In genomic region chr2:120404823-120405765, GRCm38 (mm10) we compare ENCODE assay signal across 8 mouse cellular contexts. TPM values are rescaled to one million over a fixed set of nuclear protein-coding genes. Genes with fewer than 3 reads are reported as not detected.
A peak's percentile ranks its signal among the peaks of the same experiment; 100 is the strongest.
DNase-seq lines count a peak whose midpoint lies in the region; ATAC-seq and TF ChIP-seq lines count a peak whose summit lies in the region.

No protein-coding gene starts in this region.

- H3K27ac ChIP-seq in bone marrow macrophage, adult 2 months (ENCODE audit: insufficient read depth, low read depth, low read length): peak overlapping the region; percentile 77
- H3K27ac ChIP-seq in heart, embryonic 12.5 days (ENCODE audit: poor library complexity, severe bottlenecking): peak overlapping the region; percentile 99
- H3K27ac ChIP-seq in midbrain, embryonic 13.5 days: peak overlapping the region; percentile 84; the same call in 1 of the 2 replicates

- H3K9ac ChIP-seq in heart, embryonic 12.5 days: peak overlapping the region; percentile 95
- H3K9ac ChIP-seq in midbrain, embryonic 13.5 days (replicated peaks): peak overlapping the region; percentile 74

- TF ChIP-seq POLR2A in bone marrow macrophage, adult 2 months (IDR thresholded peaks at IDR 0.05; ENCODE audit: borderline replicate concordance, low read depth, low read length): no peak

- no peaks in the 10 kb centered on the region for H3K27me3 ChIP-seq in heart, embryonic 12.5 days (replicated peaks)
- H3K27me3 ChIP-seq in midbrain, embryonic 13.5 days: no peaks in the 10 kb centered on the region

- H3K4me2 ChIP-seq in heart, embryonic 12.5 days: peak overlapping the region; percentile 76
- peak overlapping the region; percentile 75 for H3K4me2 ChIP-seq in midbrain, embryonic 13.5 days (replicated peaks)

- peaks cover 4% of the 10 kb centered on the region for H3K4me1 ChIP-seq in bone marrow macrophage, adult 2 months (ENCODE audit: control insufficient read depth, insufficient read depth, low read length)
- peaks cover 12% of the 10 kb centered on the region for H3K4me1 ChIP-seq in heart, embryonic 12.5 days (replicated peaks)
- H3K4me1 ChIP-seq in midbrain, embryonic 13.5 days (replicated peaks): peaks cover 24% of the 10 kb centered on the region

- WGBS in heart, embryonic 12.5 days: 26% methylated on average over 14 of the region's 14 CpGs
- WGBS in midbrain, embryonic 13.5 days: 36% methylated on average over 14 of the region's 14 CpGs

- no peaks in the 10 kb centered on the region for H3K9me3 ChIP-seq in heart, embryonic 12.5 days (replicated peaks)
- peaks cover 10% of the 10 kb centered on the region for H3K9me3 ChIP-seq in midbrain, embryonic 13.5 days

- H3K4me3 ChIP-seq in bone marrow macrophage, adult 2 months (ENCODE audit: insufficient read depth, low read length): peak overlapping the region; percentile 65
- H3K4me3 ChIP-seq in heart, embryonic 12.5 days: peak overlapping the region; percentile 95
- H3K4me3 ChIP-seq in midbrain, embryonic 13.5 days (replicated peaks): peak overlapping the region; percentile 80

- ATAC-seq in heart, embryonic 12.5 days (ENCODE audit: insufficient number of reproducible peaks, low FRiP score): no peak
- ATAC-seq in midbrain, embryonic 13.5 days: no peak

- H3K36me3 ChIP-seq in heart, embryonic 12.5 days: peaks cover 15% of the 10 kb centered on the region; the same call in 1 of the 2 replicates
- H3K36me3 ChIP-seq in midbrain, embryonic 13.5 days: no peaks in the 10 kb centered on the region

- no peak for TF ChIP-seq CTCF in bone marrow macrophage, adult 2 months (IDR thresholded peaks at IDR 0.05; ENCODE audit: low read depth, low read length)

- DNase-seq in adrenal gland, postnatal 14 days: peak; percentile 6
- DNase-seq in adrenal gland, postnatal 10 days: no peak
- peak; percentile 28 to 61 for DNase-seq in kidney, postnatal 25 days
- DNase-seq in layer of hippocampus, postnatal 10 days (ENCODE audit: low spot score in 2 of 2): no peak
- no peak for DNase-seq in right cerebral cortex, postnatal 10 days (ENCODE audit: low spot score in 2 of 2)

RNA-seq across cellular contexts. Expression of gene Tmem87a, which starts 1.2 kb away (rescaled TPM):
- 36.2 and 38.3 TPM in 2 replicates for total RNA-seq in adrenal gland, postnatal 14 days (2021)
- 10 to 100 TPM; 30.7 to 38.3 TPM for total RNA-seq in adrenal gland, postnatal 10 days (2021)
- 35.3 and 37.1 TPM in 2 replicates for polyA plus RNA-seq in bone marrow macrophage, adult 2 months (2012; ENCODE audit: insufficient read depth, insufficient read length, missing spikeins)
- polyA plus RNA-seq in heart, embryonic 12.5 days (2016; fragmentation: Nextera tagmentation; extraction: Ambion mirVana): 6.6 and 7.2 TPM in 2 replicates
- polyA plus RNA-seq in midbrain, embryonic 13.5 days (2015; fragmentation: Nextera tagmentation; extraction: Ambion mirVana): 7.7 and 10.2 TPM in 2 replicates
- total RNA-seq in layer of hippocampus, postnatal 10 days (2021): 10 to 100 TPM; 31.4 to 34.1 TPM

RNA-seq across cellular contexts. Expression of gene Ganc, which starts 1.4 kb away (rescaled TPM):
- total RNA-seq in adrenal gland, postnatal 14 days (2021): 33.5 and 40.0 TPM in 2 replicates
- 10 to 100 TPM; 30.3 to 45.3 TPM for total RNA-seq in adrenal gland, postnatal 10 days (2021)
- polyA plus RNA-seq in bone marrow macrophage, adult 2 months (2012; ENCODE audit: insufficient read depth, insufficient read length, missing spikeins): 10.4 and 15.5 TPM in 2 replicates
- 10.6 and 10.7 TPM in 2 replicates for polyA plus RNA-seq in heart, embryonic 12.5 days (2016; fragmentation: Nextera tagmentation; extraction: Ambion mirVana)
- polyA plus RNA-seq in midbrain, embryonic 13.5 days (2015; fragmentation: Nextera tagmentation; extraction: Ambion mirVana): 9.4 and 9.5 TPM in 2 replicates
- 10 to 100 TPM in 1 of 2 experiments, 1 to 10 TPM in 1; 7.8 to 10.8 TPM for total RNA-seq in layer of hippocampus, postnatal 10 days (2021)

RNA-seq across cellular contexts. Expression of gene Capn3, which starts 50.7 kb away (rescaled TPM):
- total RNA-seq in adrenal gland, postnatal 14 days (2021): 0.38 and 0.52 TPM in 2 replicates
- 1 to 10 TPM; 4.7 to 6.5 TPM for total RNA-seq in adrenal gland, postnatal 10 days (2021)
- 0.45 TPM in 1 of 2 replicates, not detected in the other for polyA plus RNA-seq in bone marrow macrophage, adult 2 months (2012; ENCODE audit: insufficient read depth, insufficient read length, missing spikeins)
- polyA plus RNA-seq in heart, embryonic 12.5 days (2016; fragmentation: Nextera tagmentation; extraction: Ambion mirVana): 3.9 and 6.1 TPM in 2 replicates
- 1.7 and 2.3 TPM in 2 replicates for polyA plus RNA-seq in midbrain, embryonic 13.5 days (2015; fragmentation: Nextera tagmentation; extraction: Ambion mirVana)
- 1 to 10 TPM; 4.3 to 6.6 TPM for total RNA-seq in layer of hippocampus, postnatal 10 days (2021)

RNA-seq across cellular contexts. Expression of gene Vps39, which starts 52.2 kb away (rescaled TPM):
- 34.1 and 44.3 TPM in 2 replicates for total RNA-seq in adrenal gland, postnatal 14 days (2021)
- total RNA-seq in adrenal gland, postnatal 10 days (2021): 10 to 100 TPM; 33.9 to 36.7 TPM
- polyA plus RNA-seq in bone marrow macrophage, adult 2 months (2012; ENCODE audit: insufficient read depth, insufficient read length, missing spikeins): 61.7 and 72.9 TPM in 2 replicates
- 19.9 TPM in 2 replicates for polyA plus RNA-seq in heart, embryonic 12.5 days (2016; fragmentation: Nextera tagmentation; extraction: Ambion mirVana)
- polyA plus RNA-seq in midbrain, embryonic 13.5 days (2015; fragmentation: Nextera tagmentation; extraction: Ambion mirVana): 47.9 and 49.4 TPM in 2 replicates
- 10 to 100 TPM; 59.3 to 62.1 TPM for total RNA-seq in layer of hippocampus, postnatal 10 days (2021)

Comparison
In these comparisons a context has a peak if more than half of its experiments do, and no peak if none do; other contexts are left out.
1. DNase-seq: peak in adrenal gland, postnatal 14 days (single experiment) and kidney, postnatal 25 days (2 of 2); none in adrenal gland, postnatal 10 days (single experiment), layer of hippocampus, postnatal 10 days (0 of 2) and right cerebral cortex, postnatal 10 days (0 of 2).
2. Peak in every context shown above with its lines, with median percentiles within 50 percentile points of each other: H3K27ac ChIP-seq and H3K4me3 ChIP-seq.